Mouse (Mus musculus): ENCODE measurements around the gene Stk36.
A peak's percentile ranks its signal among the peaks of the same experiment; 100 is the strongest.

Stk36 gene

GRCm38 (mm10) chr1:74601267-74601962 lies at the start of gene Stk36, which contains the start of gene Rnf25:
Gene Stk36, plus strand, starts transcription at chr1:74601445.
Gene Rnf25, minus strand, starts transcription at chr1:74601397.
- DNase-seq = peak; percentile 86

- no peak for DNase-seq
These were observed 42.2 kb upstream of the Stk36 start for GRCm38 (mm10) chr1:74559061-74559460.

DNA sequence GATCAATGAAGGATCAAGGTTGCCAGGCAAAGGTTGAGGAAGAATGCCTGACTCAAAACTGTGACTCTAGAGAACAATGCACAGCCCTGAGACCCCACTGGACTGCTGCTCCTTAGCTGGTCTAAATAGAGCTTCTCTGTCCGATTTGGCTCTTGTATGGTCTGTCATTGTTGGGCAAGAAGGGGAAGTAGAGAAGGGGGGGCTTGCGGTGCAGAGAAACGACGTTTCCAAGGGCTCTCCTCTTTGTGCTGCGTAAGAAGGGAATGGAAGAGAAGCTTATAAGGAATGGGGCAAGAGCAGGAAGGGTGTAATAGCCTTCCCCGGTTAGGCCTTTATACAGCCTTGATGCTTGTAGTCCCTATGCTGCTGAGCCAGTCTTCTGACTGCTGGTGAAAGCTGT lies 35.4 kb upstream of the Stk36 start:
- DNase-seq = no peak

- DNase-seq = no peak
These were observed 31.2 kb upstream of the Stk36 start for GRCm38 (mm10) chr1:74569739-74570719.

- DNase-seq = no peak
These were observed 18.6 kb upstream of the Stk36 start for GRCm38 (mm10) chr1:74582621-74583020.

- DNase-seq = no peak
These were observed 16.4 kb upstream of the Stk36 start for GRCm38 (mm10) chr1:74584616-74585398.

DNA sequence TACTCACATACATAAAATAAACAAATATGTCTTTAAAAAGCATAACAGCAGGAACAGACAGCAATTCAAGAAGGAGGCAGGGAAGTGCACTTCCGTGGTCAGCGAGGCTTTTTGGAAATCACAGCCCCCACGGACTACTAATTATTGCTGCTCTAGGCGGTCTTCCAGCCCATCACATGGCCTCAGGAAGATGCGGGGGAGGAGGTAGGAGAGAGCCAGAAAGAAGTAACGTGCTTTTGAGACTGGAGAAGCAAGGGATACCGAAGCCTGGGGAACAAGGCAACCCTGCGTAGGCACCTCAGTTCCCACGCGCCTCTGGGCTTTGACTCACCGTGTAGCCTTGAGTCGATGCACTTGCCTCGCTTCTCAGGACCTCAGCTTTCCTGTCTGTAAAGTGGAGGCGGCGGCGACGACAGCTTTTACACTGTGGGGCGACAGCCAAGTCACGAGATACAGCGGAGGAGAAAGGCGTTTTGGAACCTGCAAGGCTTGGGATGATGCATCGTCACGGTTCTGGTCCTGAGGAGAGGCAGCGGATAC lies 13.9 kb upstream of the Stk36 start:
- no peak for DNase-seq

DNA sequence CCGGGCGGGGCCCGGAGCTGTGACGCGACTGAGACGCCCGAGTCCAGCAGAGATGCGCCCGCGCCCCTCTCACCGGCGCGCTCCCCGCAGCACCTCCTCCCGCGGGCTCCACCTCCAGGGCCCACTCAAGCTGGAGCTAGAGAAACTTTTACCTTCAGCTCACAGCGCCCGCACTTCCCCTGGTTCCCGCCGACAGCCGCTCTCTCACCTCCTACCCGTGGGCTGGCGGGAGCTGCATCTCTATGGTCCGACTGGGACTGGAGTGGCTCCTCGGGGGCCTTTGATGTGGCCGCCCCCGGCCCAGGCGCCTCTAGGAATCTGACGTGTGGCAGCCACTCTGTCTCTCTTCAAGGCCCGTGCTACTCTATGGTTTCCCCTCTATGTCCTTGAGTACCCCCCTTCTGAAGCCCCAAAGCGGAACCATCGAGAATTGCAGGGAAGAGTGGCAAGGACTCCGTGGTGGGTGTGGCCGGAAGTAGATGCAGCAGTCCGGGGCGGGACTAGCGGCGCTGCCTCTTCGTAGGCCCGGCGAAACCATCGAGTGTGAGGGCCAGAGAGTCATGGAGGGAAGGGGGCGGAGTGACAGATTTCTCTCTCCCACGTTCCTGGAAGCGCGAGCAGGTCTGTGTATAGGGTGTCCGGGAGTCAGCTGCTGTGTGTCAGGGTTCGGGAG lies 13.3 kb upstream of the Stk36 start, which contains the start of the genes Zfp142 and Bcs1l:
Gene Zfp142, minus strand, starts transcription at position 474 of the 673 bp plus-strand sequence.
Gene Bcs1l, plus strand, starts transcription at position 517 of the 673 bp plus-strand sequence.
- DNase-seq = peak; percentile 98

DNA sequence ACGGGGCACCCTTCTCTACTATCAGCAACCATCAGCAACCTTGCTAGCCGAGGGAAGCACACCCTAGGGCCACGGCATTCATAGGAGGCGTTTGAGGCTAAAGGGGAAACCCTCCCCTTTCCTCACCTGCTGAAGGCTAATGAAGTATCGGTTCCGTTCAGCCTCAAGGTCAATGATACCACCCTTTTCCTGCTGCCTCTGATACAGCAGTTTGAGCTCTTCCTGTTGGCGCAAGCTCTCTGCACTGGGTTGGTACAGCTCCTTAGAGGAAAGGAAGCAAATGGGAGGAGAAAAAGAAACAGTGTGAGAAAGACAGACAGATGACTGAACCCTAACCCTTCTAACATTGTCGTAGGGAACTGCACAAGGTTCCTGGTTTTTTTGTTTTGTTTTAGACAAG lies 6.8 kb upstream of the Stk36 start:
- DNase-seq = no peak

- DNase-seq = no peak
These were observed 561 bp upstream of the Stk36 start for GRCm38 (mm10) chr1:74600501-74601266.

DNA sequence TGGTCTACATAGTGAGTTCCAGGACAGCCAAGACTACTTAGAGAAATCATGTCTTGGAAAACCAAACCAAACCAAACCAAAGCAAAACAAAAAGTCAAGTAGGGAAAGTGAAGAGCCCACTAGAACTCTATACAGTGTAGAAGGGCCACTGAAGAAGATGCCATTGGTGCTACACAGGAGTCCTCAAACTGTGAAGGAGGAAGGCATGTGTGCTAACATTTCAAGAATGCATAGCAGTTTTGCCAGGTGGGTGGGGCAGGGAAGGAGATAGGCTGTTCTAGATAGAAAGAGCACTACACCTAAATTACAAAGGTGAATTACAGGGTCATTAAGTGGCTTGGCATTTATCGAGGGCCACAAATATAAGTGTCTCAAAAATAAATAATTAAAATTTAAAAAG lies 22.9 kb downstream of the Stk36 start:
- DNase-seq = no peak

DNA sequence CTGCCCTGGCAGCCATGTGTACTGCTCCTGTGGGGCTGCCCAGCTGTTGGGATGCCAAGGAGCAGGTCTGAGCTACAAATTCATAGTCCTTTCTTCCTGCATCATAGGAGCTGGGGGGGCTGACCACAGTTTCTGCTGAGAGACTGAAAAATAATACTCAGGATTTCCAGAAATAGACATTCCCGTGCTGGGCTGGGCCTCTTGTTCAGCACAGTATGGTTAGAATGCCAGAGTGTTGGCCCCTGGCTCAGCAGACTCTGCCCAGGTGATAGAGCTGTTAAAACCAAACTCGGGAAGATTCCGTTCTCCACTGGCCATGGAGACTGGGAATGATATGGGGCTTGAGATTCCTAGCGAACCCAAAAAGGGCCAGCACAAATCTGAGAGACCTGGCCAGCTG lies 24.8 kb downstream of the Stk36 start:
- DNase-seq = no peak

DNA sequence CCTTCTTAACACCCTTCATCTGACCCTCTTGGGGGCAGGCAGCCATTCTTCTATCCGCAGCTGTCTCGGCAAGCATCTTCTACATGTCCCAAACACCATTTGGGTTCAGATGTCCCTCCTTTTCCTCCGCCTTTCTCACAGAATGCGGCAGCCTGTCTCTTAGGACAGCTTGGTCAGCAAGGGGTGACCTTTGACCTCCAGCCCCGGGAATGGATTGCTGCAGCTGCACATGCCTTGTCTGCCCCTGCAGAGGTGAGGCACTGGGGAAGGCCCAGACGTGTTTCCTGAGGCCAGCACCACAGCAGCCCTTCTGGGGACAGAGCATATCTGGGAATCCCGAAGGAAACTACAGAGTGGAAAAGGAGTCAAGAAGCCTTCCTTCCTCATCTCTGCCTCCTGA lies 26.8 kb downstream of the Stk36 start:
- DNase-seq = peak; percentile 13

GRCm38 (mm10) chr1:74632734-74633133 lies 31.5 kb downstream of the Stk36 start:
- DNase-seq = no peak

- no peak for DNase-seq
These were observed 42.3 kb downstream of the Stk36 start for GRCm38 (mm10) chr1:74643524-74643923.

DNA sequence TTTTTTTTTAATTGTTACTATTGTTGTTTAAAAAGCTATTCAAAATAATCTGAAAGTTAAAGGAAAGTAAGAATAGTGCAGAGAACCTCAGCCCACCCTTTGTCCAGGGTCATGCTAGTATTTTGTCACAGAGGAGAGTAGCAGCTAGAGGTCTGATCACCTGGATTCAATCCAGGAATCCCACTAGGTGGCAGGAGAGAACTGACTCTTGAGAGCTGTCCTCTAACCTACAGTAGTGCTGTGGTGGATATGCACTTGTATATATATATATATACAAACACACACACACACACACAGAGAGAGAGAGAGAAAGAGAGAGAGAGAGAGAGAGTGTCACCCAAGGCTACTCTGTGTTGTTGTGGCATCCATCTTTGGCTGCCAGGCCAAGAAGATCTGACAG lies 42.7 kb downstream of the Stk36 start:
- DNase-seq = no peak

DNA sequence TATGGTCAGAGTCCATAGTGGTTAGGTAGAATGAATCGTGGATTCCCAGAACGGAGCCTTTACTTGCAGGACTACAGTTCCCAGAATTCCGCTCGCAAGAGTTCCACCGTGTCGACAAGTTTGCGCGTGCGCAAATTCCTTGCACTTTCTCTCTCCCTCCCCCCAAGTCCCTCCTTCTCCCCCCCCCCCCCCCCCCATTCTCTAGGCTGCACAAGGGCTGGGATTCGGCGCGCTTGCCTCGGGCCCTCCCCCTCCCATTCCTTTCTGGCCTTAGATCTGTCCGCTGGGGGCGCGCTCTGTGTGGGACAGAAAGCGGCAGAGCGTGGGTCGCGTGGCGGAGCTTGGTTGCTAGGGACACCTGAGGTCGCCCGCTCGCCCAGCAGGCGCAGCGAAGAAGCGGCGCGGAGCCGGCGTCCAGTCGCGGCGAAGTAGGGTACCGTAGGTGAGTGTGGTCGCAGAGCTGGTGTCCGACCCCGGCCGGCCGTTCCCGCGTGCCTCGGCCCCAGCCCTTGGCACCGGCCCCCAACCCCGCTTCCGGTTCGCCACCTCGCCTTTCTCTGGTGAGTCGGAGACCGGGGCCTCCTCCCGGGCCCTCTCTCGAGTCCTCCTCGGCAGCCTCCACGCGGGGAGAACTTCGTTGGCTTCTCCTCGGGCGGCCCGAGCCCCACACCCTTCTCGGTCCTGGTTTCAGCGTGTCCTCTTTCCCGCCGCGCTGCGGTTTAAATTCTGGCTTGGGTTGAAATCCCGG lies 60.4 kb downstream of the Stk36 start, which contains the start of gene Ttll4:
Gene Ttll4, plus strand, starts transcription at position 298 of the 748 bp plus-strand sequence.
- DNase-seq = peak; percentile 96

DNA sequence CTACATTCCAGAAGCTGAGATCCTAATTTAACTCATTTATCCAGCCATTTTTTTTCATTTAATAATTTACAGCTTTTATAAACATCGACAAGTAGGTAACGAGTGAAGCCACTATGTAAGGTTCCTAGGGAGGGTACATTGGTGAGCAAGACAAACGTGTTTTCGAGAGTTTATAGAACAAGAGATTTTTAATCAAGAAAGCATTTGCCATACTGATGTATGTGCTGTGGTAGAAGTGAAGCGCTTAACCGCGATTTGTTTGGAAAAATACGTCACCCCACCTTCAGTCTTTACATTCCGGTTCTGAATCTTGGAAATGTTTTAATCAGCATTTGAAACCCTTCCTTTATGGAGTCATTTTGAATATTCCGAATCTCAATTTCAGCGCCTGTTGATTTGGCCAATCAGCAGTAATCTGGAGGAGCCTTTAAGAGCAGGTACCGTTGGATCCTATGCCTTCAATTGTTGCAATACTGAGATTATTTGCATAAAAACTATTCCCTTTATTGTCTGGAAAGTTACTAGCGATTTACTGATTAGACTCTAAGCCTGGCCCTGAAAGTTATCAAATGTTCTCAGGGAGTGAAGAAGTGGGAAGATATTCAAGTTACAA lies 61.1 kb downstream of the Stk36 start:
- DNase-seq = no peak

GRCm38 (mm10) chr1:74665153-74665552 lies 63.9 kb downstream of the Stk36 start:
- no peak for DNase-seq

GRCm38 (mm10) chr1:74668371-74668770 lies 67.1 kb downstream of the Stk36 start:
- no peak for DNase-seq
